ENCODE assay signal across 36 mouse cellular contexts in genomic region chrX:135704349-135704748, GRCm38 (mm10). TPM values are rescaled to one million over a fixed set of nuclear protein-coding genes. Genes with fewer than 3 reads are reported as not detected.
A peak's percentile ranks its signal among the peaks of the same experiment; 100 is the strongest.
DNase-seq lines count a peak whose midpoint lies in the region; TF ChIP-seq lines count a peak whose summit lies in the region.
"Had no signal": no experiment of that assay in that cellular context is flagged by ENCODE, and none has a peak within 500 bp of the region (broad histone marks: within the 10 kb centered on the region; RNA-seq: fewer than 3 reads in every experiment).

No protein-coding gene starts in this region.

- peak; percentile 36; the same call in 1 of the 2 replicates for TF ChIP-seq CTCF in gastrocnemius, adult 2 months (IDR thresholded peaks at IDR 0.05)
- TF ChIP-seq CTCF in left cerebral cortex, adult 2 months (IDR thresholded peaks at IDR 0.05) = peak; percentile 50

- no peak overlapping the region for H3K4me3 ChIP-seq in gastrocnemius, adult 2 months
- no peak overlapping the region for H3K4me3 ChIP-seq in left cerebral cortex, adult 2 months
- no peak overlapping the region for H3K4me3 ChIP-seq in limb, embryonic 10.5 days
- H3K4me3 ChIP-seq: heart, embryonic 15.5 days; hindbrain, embryonic 13.5 days; megakaryocyte, embryonic 14.5 days; neural tube, embryonic 15.5 days; stomach, embryonic 15.5 days had no signal

- H3K27ac ChIP-seq in gastrocnemius, adult 2 months = no peak overlapping the region
- H3K27ac ChIP-seq in left cerebral cortex, adult 2 months = no peak overlapping the region
- H3K27ac ChIP-seq in limb, embryonic 10.5 days = no peak overlapping the region
- H3K27ac ChIP-seq: heart, embryonic 15.5 days; hindbrain, embryonic 13.5 days; neural tube, embryonic 15.5 days; stomach, embryonic 15.5 days had no signal

- intact Hi-C loops in gastrocnemius, adult 2 months (cut with DNase I) = no loop called here
- intact Hi-C loops in left cerebral cortex, adult 2 months (cut with DNase I) = loop anchor here (2.0 kb wide), 1 partner anchor 52 kb away; no protein-coding TSS in a partner anchor

- no peaks in the 10 kb centered on the region for H3K36me3 ChIP-seq in limb, embryonic 10.5 days
- H3K36me3 ChIP-seq: heart, embryonic 15.5 days; hindbrain, embryonic 13.5 days; neural tube, embryonic 15.5 days; stomach, embryonic 15.5 days had no signal

- H3K27me3 ChIP-seq in limb, embryonic 10.5 days (ENCODE audit: low read depth, poor library complexity, severe bottlenecking) = peaks cover 47% of the 10 kb centered on the region
- H3K27me3 ChIP-seq: heart, embryonic 15.5 days; neural tube, embryonic 15.5 days; stomach, embryonic 15.5 days had no signal

- H3K9me3 ChIP-seq in limb, embryonic 10.5 days (replicated peaks) = no peaks in the 10 kb centered on the region
- H3K9me3 ChIP-seq: heart, embryonic 15.5 days; hindbrain, embryonic 13.5 days; megakaryocyte, embryonic 14.5 days; neural tube, embryonic 15.5 days; stomach, embryonic 15.5 days had no signal

- 51% methylated on average over 2 of the region's 2 CpGs for WGBS in limb, embryonic 10.5 days

- no peaks in the 10 kb centered on the region for H3K4me1 ChIP-seq in limb, embryonic 10.5 days
- H3K4me1 ChIP-seq: heart, embryonic 15.5 days; hindbrain, embryonic 13.5 days; megakaryocyte, embryonic 14.5 days; neural tube, embryonic 15.5 days; stomach, embryonic 15.5 days had no signal

- DNase-seq in gastrocnemius, adult 2 months = no peak
- no peak for DNase-seq in gastrocnemius, postnatal 10 days
- no peak for DNase-seq in left cerebral cortex, adult 2 months (ENCODE audit: extremely low spot score in 1 of 2, low spot score in 2 of 2)
- no peak for DNase-seq in left cerebral cortex, adult 8-10 months (ENCODE audit: low spot score in 2 of 2)
- DNase-seq in 3T3-L1 (ENCODE audit: low read depth, low spot score) = peak; percentile 3
- peak; percentile 22 for DNase-seq in brain, adult 2 months (ENCODE audit: low read depth, low spot score)
- DNase-seq in limb, embryonic 10.5 days (ENCODE audit: low spot score) = no peak
- DNase-seq: adrenal gland, postnatal 10 days; B cell, adult 2 months; cerebellum, adult 2 months; cerebellum, postnatal 25 days; embryo, embryonic 11 days; gastrocnemius, postnatal 36 days; heart, postnatal 36 days; kidney, postnatal 36 days; left cerebral cortex, postnatal 4 days; liver; right cerebral cortex, adult 18-20 months; right cerebral cortex, postnatal 4 days; thymus, adult 2 months; thymus, postnatal 4 days had no signal

RNA-seq across cellular contexts. Expression of gene Tcp11x2, which starts 10.8 kb away (rescaled TPM):
- not detected for total RNA-seq in gastrocnemius, adult 2 months (2021)
- not detected for total RNA-seq in gastrocnemius, postnatal 10 days (2021)
- total RNA-seq in left cerebral cortex, adult 2 months (2021) = not detected
- total RNA-seq in left cerebral cortex, adult 8-10 months (2022) = not detected
- 0.08 TPM in 1 of 2 replicates, not detected in the other for polyA plus RNA-seq in limb, embryonic 10.5 days (2016; fragmentation: Nextera tagmentation; extraction: Ambion mirVana)
- total RNA-seq: adrenal gland, postnatal 10 days; gastrocnemius, postnatal 36 days; heart, postnatal 36 days; left cerebral cortex, adult 18-20 months; left cerebral cortex, postnatal 4 days; MEL had no signal
- polyA plus RNA-seq: activated CD4-positive, CD25-positive, alpha-beta regulatory T cell, adult 4 months; cerebellum, adult 2 months; embryonic facial prominence, embryonic 14.5 days; forebrain, embryonic 16.5 days; heart, embryonic 15.5 days; hindbrain, embryonic 13.5 days; intestine, embryonic 14.5 days; kidney, embryonic 14.5 days; liver, embryonic 16.5 days; midbrain, embryonic 16.5 days; neural tube, embryonic 15.5 days; stomach, embryonic 15.5 days; thymus, adult 2 months had no signal

RNA-seq across cellular contexts. Expression of gene Tmsb15a, which starts 20.7 kb away (rescaled TPM):
- total RNA-seq in gastrocnemius, adult 2 months (2021) = not detected
- not detected for total RNA-seq in gastrocnemius, postnatal 10 days (2021)
- not detected for total RNA-seq in left cerebral cortex, adult 2 months (2021)
- total RNA-seq in left cerebral cortex, adult 8-10 months (2022) = not detected
- not detected in 2 replicates for polyA plus RNA-seq in limb, embryonic 10.5 days (2016; fragmentation: Nextera tagmentation; extraction: Ambion mirVana)
- total RNA-seq: adrenal gland, postnatal 10 days; gastrocnemius, postnatal 36 days; heart, adult 8-10 months; heart, postnatal 36 days; left cerebral cortex, adult 18-20 months; left cerebral cortex, postnatal 4 days; MEL had no signal
- polyA plus RNA-seq: activated CD4-positive, CD25-positive, alpha-beta regulatory T cell, adult 4 months; cerebellum, adult 2 months; forebrain, embryonic 16.5 days; hindbrain, embryonic 13.5 days; kidney, embryonic 14.5 days; liver, embryonic 16.5 days; midbrain, embryonic 16.5 days; neural tube, embryonic 15.5 days; stomach, embryonic 15.5 days; thymus, adult 2 months had no signal

RNA-seq across cellular contexts. Expression of gene Armcx5, which starts 38.2 kb away (rescaled TPM):
- total RNA-seq in gastrocnemius, adult 2 months (2021) = 1 to 10 TPM; 4.2 TPM
- total RNA-seq in gastrocnemius, postnatal 10 days (2021) = 1 to 10 TPM; 4.4 to 6.3 TPM
- total RNA-seq in left cerebral cortex, adult 2 months (2021) = 10 to 100 TPM; 33.3 to 33.7 TPM
- total RNA-seq in left cerebral cortex, adult 8-10 months (2022) = 10 to 100 TPM; 39.1 to 47.5 (median 40.0) TPM
- 11.5 and 12.8 TPM in 2 replicates for polyA plus RNA-seq in limb, embryonic 10.5 days (2016; fragmentation: Nextera tagmentation; extraction: Ambion mirVana)

RNA-seq across cellular contexts. Expression of gene Gprasp1, which starts 38.2 kb away (rescaled TPM):
- total RNA-seq in gastrocnemius, adult 2 months (2021) = 10 to 100 TPM; 17.6 to 30.1 TPM
- 10 to 100 TPM; 22.0 to 29.1 TPM for total RNA-seq in gastrocnemius, postnatal 10 days (2021)
- total RNA-seq in left cerebral cortex, adult 2 months (2021) = 100 to 1,000 TPM; 344 to 376 TPM
- 100 to 1,000 TPM; 353 to 382 (median 370) TPM for total RNA-seq in left cerebral cortex, adult 8-10 months (2022)
- polyA plus RNA-seq in limb, embryonic 10.5 days (2016; fragmentation: Nextera tagmentation; extraction: Ambion mirVana) = 41.7 and 55.8 TPM in 2 replicates

Comparison
In these comparisons a context has a peak if more than half of its experiments do, and no peak if none do; other contexts are left out.
1. DNase-seq: peak in 3T3-L1 (single experiment) and brain, adult 2 months (single experiment); none in gastrocnemius, adult 2 months (single experiment), gastrocnemius, postnatal 10 days (single experiment), left cerebral cortex, adult 2 months (0 of 2), left cerebral cortex, adult 8-10 months (0 of 2) and limb, embryonic 10.5 days (single experiment).
2. RNA of gene Armcx5, which starts 38.2 kb away (total RNA-seq): 39.1 to 47.5 TPM in left cerebral cortex, adult 8-10 months and 33.3 to 33.7 TPM in left cerebral cortex, adult 2 months; 4.4 to 6.3 TPM in gastrocnemius, postnatal 10 days and 4.2 TPM in gastrocnemius, adult 2 months; every median in the first group is over 4 times any median in the second.